Mouse (Mus musculus) G1E (cell line): ENCODE results near the gene Kpna1.

ENCODE experiments used
- CTCF ChIP-seq: IDR thresholded peaks from 2 replicates; pipeline ENCODE4 v1.5.1; 2012; ENCODE audit warnings: low read depth, low read length, inconsistent platforms, mixed read lengths
- GATA1 ChIP-seq: IDR thresholded peaks from 2 replicates; pipeline ENCODE4 v1.6.1; 2012; ENCODE audit warnings: borderline replicate concordance, low read length, inconsistent platforms, mixed read lengths
- GATA2 ChIP-seq: IDR thresholded peaks from 2 replicates; pipeline ENCODE4 v1.6.1; 2012; ENCODE audit warnings: low read depth, low read length, inconsistent platforms, borderline replicate concordance
- POLR2AphosphoS5 ChIP-seq: IDR thresholded peaks from 2 replicates; pipeline ENCODE4 v1.6.1; 2012; ENCODE audit warnings: low read depth, low read length, inconsistent platforms; ENCODE audit not compliant: insufficient replicate concordance
- TAL1 ChIP-seq: conservative IDR thresholded peaks from 2 replicates; pipeline ENCODE4 v1.6.1; 2012; ENCODE audit warnings: low read depth, low read length, inconsistent platforms, mixed read lengths

DNA sequence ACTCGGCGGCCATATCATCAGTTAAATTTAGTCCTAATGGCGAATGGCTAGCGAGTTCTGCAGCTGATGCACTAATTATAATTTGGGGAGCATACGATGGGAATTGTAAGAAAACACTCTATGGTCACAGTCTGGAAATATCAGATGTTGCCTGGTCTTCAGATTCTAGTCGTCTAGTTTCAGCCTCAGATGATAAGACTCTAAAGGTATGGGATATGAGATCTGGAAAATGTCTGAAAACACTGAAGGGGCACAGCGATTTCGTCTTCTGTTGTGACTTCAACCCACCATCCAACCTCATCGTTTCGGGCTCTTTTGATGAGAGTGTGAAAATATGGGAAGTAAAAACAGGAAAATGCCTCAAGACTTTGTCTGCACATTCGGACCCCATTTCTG lies 63.1 kb downstream of the Kpna1 start:
- no peak for TF ChIP-seq CTCF
- no peak for TF ChIP-seq TAL1
- TF ChIP-seq POLR2AphosphoS5, result no peak; the same call in 1 of the 2 replicates
- TF ChIP-seq GATA1, result no peak
- no peak for TF ChIP-seq GATA2
